Mouse (Mus musculus) ES-E14 (cell line): ENCODE measurements around the gene Spdl1. TPM values are rescaled to one million over a fixed set of nuclear protein-coding genes. Genes with fewer than 3 reads are reported as not detected.

Experiments
- DNase-seq: peaks from one replicate; pipeline ENCODE4 v3.0.0-alpha.2; 2013; ENCODE audit warnings: low read depth, low spot score
- H3K27ac ChIP-seq: 2 replicates; pipeline ENCODE4 v1.5.1; 2012; ENCODE audit warnings: low read depth, mild to moderate bottlenecking, low read length, moderate library complexity, mixed read lengths; ENCODE audit not compliant: poor library complexity, insufficient read depth, severe bottlenecking
- H3K36me3 ChIP-seq: 2 replicates; pipeline ENCODE4 v1.6.1; 2012; ENCODE audit warnings: mild to moderate bottlenecking, low read length, moderate library complexity, mixed read lengths; ENCODE audit not compliant: control insufficient read depth, poor library complexity, insufficient read depth, severe bottlenecking
- H3K4me1 ChIP-seq, 2 experiments: fragments of 150-350 bp in 1 of 2; sonication (generic) in 1 of 2; 2 replicates each; pipeline ENCODE4 v1.6.1; 2012; ENCODE audit warnings: low read length in 2 of 2, mild to moderate bottlenecking in 1 of 2, mixed read lengths in 1 of 2; ENCODE audit not compliant: control insufficient read depth in 2 of 2, insufficient read depth in 2 of 2, poor library complexity in 1 of 2
- H3K4me3 ChIP-seq, 2 experiments: fragments of 150-350 bp in 1 of 2; sonication (generic) in 1 of 2; 2 replicates each; pipeline ENCODE4 v1.5.1; 2012; ENCODE audit warnings: low read length in 2 of 2, low read depth in 1 of 2, mild to moderate bottlenecking in 1 of 2, mixed read lengths in 1 of 2; ENCODE audit not compliant: insufficient read depth in 1 of 2, poor library complexity in 1 of 2, severe bottlenecking in 1 of 2
- H3K9ac ChIP-seq: 2 replicates; pipeline ENCODE4 v1.6.1; 2012; ENCODE audit warnings: low read depth, mild to moderate bottlenecking, low read length, mixed read lengths; ENCODE audit not compliant: poor library complexity, insufficient read depth, severe bottlenecking
- H3K9me3 ChIP-seq: fragments of 150-350 bp; sonication (generic); 2 replicates; pipeline ENCODE4 v1.6.1; 2012; ENCODE audit warnings: low read depth, mild to moderate bottlenecking, low read length; ENCODE audit not compliant: control insufficient read depth, insufficient read depth
- CHD2 ChIP-seq: IDR thresholded peaks from 2 replicates; pipeline ENCODE4 v1.6.1; 2014; ENCODE audit warnings: mild to moderate bottlenecking, low read depth, low read length, inconsistent platforms
- HCFC1 ChIP-seq: IDR thresholded peaks from 2 replicates; pipeline ENCODE4 v1.6.1; 2012; ENCODE audit warnings: low read length, inconsistent platforms, borderline replicate concordance; ENCODE audit not compliant: insufficient read depth
- MAFK ChIP-seq: IDR thresholded peaks from 2 replicates; pipeline ENCODE4 v1.6.1; 2014; ENCODE audit warnings: mild to moderate bottlenecking, low read depth, low read length, inconsistent platforms; ENCODE audit not compliant: insufficient read depth
- ZC3H11A ChIP-seq: IDR thresholded peaks from 2 replicates; pipeline ENCODE4 v1.6.1; 2012; ENCODE audit warnings: low read depth, mild to moderate bottlenecking, inconsistent platforms, low read length, borderline replicate concordance
- ZNF384 ChIP-seq: IDR thresholded peaks from 2 replicates; pipeline ENCODE4 v1.6.1; 2012; ENCODE audit warnings: low read depth, low read length, inconsistent platforms
- in situ Hi-C, 2 experiments: fragments of 600-800 bp; cut with MboI; formaldehyde crosslinking; loops; one replicate each; pipeline ENCODE4 v1.15.1; 2025; ENCODE audit warnings: low sequenced_read_pairs in 2 of 2, inconsistent platforms in 1 of 2; ENCODE audit not compliant: unreplicated experiment in 2 of 2
- total RNA-seq: library from RNA; depleted of rRNA; stranded (reverse); fragments of 300-350 nt; gene quantifications from 2 replicates; pipeline ENCODE4 v1.2.3, GENCODE M21; 2012

The Spdl1 gene
- total RNA-seq, 1 experiment: 40.1 TPM

GRCm38 (mm10) chr11:34871991-34872390, 38.5 kb upstream of the Spdl1 start:
- Histone ChIP-seq H3K9ac (no peak overlapping the region), H3K9me3 (no peaks in the 10 kb centered on the region), H3K4me3 (no peak overlapping the region), H3K27ac (no peak overlapping the region), H3K36me3 (no peaks in the 10 kb centered on the region), H3K4me1 (no peaks in the 10 kb centered on the region)
- no peak for DNase-seq
- in situ Hi-C loops: no loop called here
- TF ChIP-seq ZC3H11A (no peak), CHD2 (no peak), HCFC1 (no peak), MAFK (no peak), ZNF384 (no peak)

DNA sequence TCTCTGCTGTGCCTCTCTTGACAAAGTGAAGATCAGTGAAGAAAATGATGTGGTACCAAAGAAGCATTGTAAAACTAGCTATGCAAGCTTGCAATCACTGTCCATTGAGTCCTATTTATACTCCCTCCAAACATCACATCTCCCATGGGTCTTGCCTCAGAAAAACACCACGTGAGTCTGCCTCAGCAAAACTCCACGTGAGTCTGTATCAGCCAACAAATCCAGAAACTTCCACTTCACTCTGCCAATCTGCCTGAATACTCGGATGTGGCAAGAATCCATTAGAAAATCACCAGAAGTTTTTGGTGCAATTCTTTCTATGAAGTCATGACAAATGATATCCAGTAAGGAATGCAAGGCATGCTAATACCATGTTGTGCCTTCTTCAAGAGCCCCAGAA, 38.0 kb upstream of the Spdl1 start:
- no peak overlapping the region for H3K9ac ChIP-seq
- in situ Hi-C loops: no loop called here
- no peak for DNase-seq
- H3K27ac ChIP-seq: no peak overlapping the region
- no peaks in the 10 kb centered on the region for H3K4me1 ChIP-seq
- H3K9me3 ChIP-seq: no peaks in the 10 kb centered on the region
- no peaks in the 10 kb centered on the region for H3K36me3 ChIP-seq
- TF ChIP-seq MAFK: no peak
- TF ChIP-seq ZNF384: no peak
- no peak for TF ChIP-seq ZC3H11A
- TF ChIP-seq CHD2: no peak
- TF ChIP-seq HCFC1: no peak
- no peak overlapping the region for H3K4me3 ChIP-seq

DNA sequence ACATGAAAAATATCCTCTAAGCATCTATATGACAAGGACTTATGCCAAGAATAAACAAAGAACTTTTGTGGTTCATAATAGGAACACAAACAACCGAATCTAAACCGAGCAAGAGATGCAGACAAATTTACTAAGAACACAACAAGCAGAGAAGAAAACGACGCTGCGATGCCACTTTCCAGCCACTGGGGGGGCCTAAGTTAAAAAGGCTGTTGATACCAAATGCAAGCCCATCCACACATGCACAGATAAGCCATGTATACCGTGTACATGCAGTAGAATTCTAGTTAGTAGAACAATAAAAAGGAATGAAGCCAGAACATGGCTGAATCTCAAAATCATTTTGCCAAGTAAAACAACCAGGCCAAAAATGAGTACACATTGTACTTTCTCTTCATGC, 35.2 kb upstream of the Spdl1 start:
- in situ Hi-C loops: no loop called here
- Histone ChIP-seq H3K9me3 (no peaks in the 10 kb centered on the region), H3K9ac (no peak overlapping the region), H3K36me3 (no peaks in the 10 kb centered on the region), H3K27ac (no peak overlapping the region), H3K4me3 (no peak overlapping the region), H3K4me1 (no peaks in the 10 kb centered on the region)
- DNase-seq: peak; percentile 13
- TF ChIP-seq CHD2 (no peak), MAFK (no peak), ZC3H11A (no peak), ZNF384 (no peak), HCFC1 (no peak)

DNA sequence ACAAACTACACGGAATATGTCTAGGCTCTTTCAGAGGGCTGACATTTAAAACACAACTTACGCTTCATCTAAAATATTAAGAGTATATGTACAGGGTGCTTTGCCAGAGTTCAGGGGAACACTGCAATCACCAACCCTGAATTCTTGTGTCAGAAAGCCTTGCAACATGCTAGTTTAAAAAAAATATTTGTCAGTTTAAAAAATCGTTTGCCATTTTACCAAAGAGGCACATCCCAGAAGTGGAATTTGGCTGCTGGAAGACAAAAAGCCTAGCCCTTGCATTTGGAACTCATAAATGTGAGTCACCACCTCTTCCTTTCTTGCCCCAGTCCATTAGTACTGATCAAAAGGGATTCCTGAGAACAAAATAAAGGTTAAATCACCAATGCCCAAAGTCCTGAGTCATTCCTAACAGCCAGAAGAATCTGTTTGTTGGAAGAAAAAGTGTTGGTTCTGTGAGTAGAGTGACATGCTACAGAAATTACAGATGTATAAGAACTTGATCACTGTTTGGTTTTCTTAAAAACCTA, 32.4 kb upstream of the Spdl1 start:
- Histone ChIP-seq H3K36me3 (no peaks in the 10 kb centered on the region), H3K4me3 (no peak overlapping the region), H3K9me3 (no peaks in the 10 kb centered on the region), H3K9ac (no peak overlapping the region), H3K27ac (no peak overlapping the region), H3K4me1 (no peaks in the 10 kb centered on the region)
- no peak for TF ChIP-seq HCFC1
- in situ Hi-C loops: no loop called here
- DNase-seq: no peak

- Histone ChIP-seq H3K27ac (no peak overlapping the region), H3K9me3 (no peaks in the 10 kb centered on the region), H3K4me3 (no peak overlapping the region), H3K36me3 (no peaks in the 10 kb centered on the region), H3K4me1 (no peaks in the 10 kb centered on the region), H3K9ac (no peak overlapping the region)
- no peak for DNase-seq
- in situ Hi-C loops: no loop called here
- TF ChIP-seq ZNF384: no peak
- no peak for TF ChIP-seq MAFK
- no peak for TF ChIP-seq HCFC1
Measured at GRCm38 (mm10) chr11:34865181-34865580, 31.7 kb upstream of the Spdl1 start.
